Mouse (Mus musculus) heart, adult 2 months (tissue): ENCODE measurements around the gene Rec8. TPM values are rescaled to one million over a fixed set of nuclear protein-coding genes. Genes with fewer than 3 reads are reported as not detected.
A peak's percentile ranks its signal among the peaks of the same experiment; 100 is the strongest.

Source experiments
- DNase-seq, 2 experiments: peaks; one replicate each; pipeline ENCODE4 v3.0.0; 2021
- H3K27ac ChIP-seq: fragments of 200-600 bp; 2 replicates; pipeline ENCODE4 v1.8.1; 2022
- H3K27me3 ChIP-seq: fragments of 200-500 bp; 2 replicates; pipeline ENCODE4 v1.6.1; 2012; ENCODE audit warnings: mild to moderate bottlenecking, low read length, inconsistent platforms, mixed read lengths; ENCODE audit not compliant: control insufficient read depth, insufficient read depth
- H3K36me3 ChIP-seq: fragments of 200-500 bp; 2 replicates; pipeline ENCODE4 v1.6.1; 2012; ENCODE audit warnings: low read length, inconsistent platforms; ENCODE audit not compliant: control insufficient read depth, insufficient read depth
- H3K4me1 ChIP-seq: fragments of 200-500 bp; 2 replicates; pipeline ENCODE4 v1.6.1; 2011; ENCODE audit warnings: low read length; ENCODE audit not compliant: control insufficient read depth, insufficient read depth
- H3K4me3 ChIP-seq: fragments of 200-600 bp; 2 replicates; pipeline ENCODE4 v1.8.1; 2022
- H3K79me2 ChIP-seq: fragments of 200-500 bp; replicated peaks from 2 replicates; pipeline ENCODE4 v1.6.1; 2012; ENCODE audit warnings: mild to moderate bottlenecking, inconsistent platforms, low read length, moderate library complexity, mixed read lengths; ENCODE audit not compliant: control insufficient read depth, insufficient read depth
- H3K9ac ChIP-seq: fragments of 200-500 bp; 2 replicates; pipeline ENCODE4 v1.6.1; 2012; ENCODE audit warnings: low read depth, mild to moderate bottlenecking, control low read depth, inconsistent platforms, low read length, mixed read lengths
- CTCF ChIP-seq: fragments of 200-600 bp; IDR thresholded peaks from 2 replicates; pipeline ENCODE4 v1.8.1; 2022; ENCODE audit warnings: antibody characterized with exemption, mild to moderate bottlenecking, moderate library complexity
- EP300 ChIP-seq: fragments of 200-500 bp; IDR thresholded peaks from 2 replicates; pipeline ENCODE4 v1.6.1; 2011; ENCODE audit warnings: low read depth, low read length, control low read depth; ENCODE audit not compliant: insufficient read depth
- POLR2A ChIP-seq: fragments of 200-500 bp; IDR thresholded peaks from 2 replicates; pipeline ENCODE4 v1.6.1; 2011; ENCODE audit warnings: mild to moderate bottlenecking, low read depth, low read length, control low read depth; ENCODE audit not compliant: insufficient read depth
- WGBS: fragments of 180-500 bp; shearing (Covaris S2); methylation state at CpG from one replicate; pipeline ENCODE4 v1.1.7; 2018; 5-methylcytosine and 5-hydroxymethylcytosine counted together
- intact Hi-C: fragments of 180-260 bp; cut with DNase I; formaldehyde crosslinking; loops from one replicate; pipeline ENCODE4 v1.15.1; 2025
- polyA plus RNA-seq: library from polyadenylated mRNA; depleted of rRNA; stranded (reverse); fragments of >200 nt; gene quantifications from 2 replicates; pipeline ENCODE4 v1.2.3, GENCODE M21; 2012; rRNA removed
- total RNA-seq, 2 experiments: library from RNA; stranded (reverse); gene quantifications; 2 replicates each; pipeline ENCODE4 v1.2.3; 2021

Gene Rec8
- total and polyA plus RNA-seq, 3 experiments = 0.29 to 0.32 TPM; not detected in 1

- TF ChIP-seq EP300 (no peak), CTCF (no peak), POLR2A (peak; percentile 69; the same call in 1 of the 2 replicates)
- Histone ChIP-seq H3K79me2 (peaks cover 2% of the 10 kb centered on the region; the same call in 1 of the 2 replicates), H3K27me3 (no peaks in the 10 kb centered on the region), H3K4me3 (peak overlapping the region; percentile 80), H3K27ac (peak overlapping the region; percentile 99), H3K4me1 (peaks cover 2% of the 10 kb centered on the region; the same call in 1 of the 2 replicates), H3K36me3 (peaks cover 6% of the 10 kb centered on the region), H3K9ac (peak overlapping the region; percentile 92)
- no peak for DNase-seq
- intact Hi-C loops = loop anchor here (5.0 to 10.0 kb wide), 2 partner anchors 34 to 213 kb away; partner anchors contain the start of genes Cbln3, Gm49378, Ipo4 and Khnyn
- 2% methylated on average over 12 of the region's 12 CpGs for WGBS
Measured at GRCm38 (mm10) chr14:55671486-55671832, 53.6 kb downstream of the Rec8 start.

DNA sequence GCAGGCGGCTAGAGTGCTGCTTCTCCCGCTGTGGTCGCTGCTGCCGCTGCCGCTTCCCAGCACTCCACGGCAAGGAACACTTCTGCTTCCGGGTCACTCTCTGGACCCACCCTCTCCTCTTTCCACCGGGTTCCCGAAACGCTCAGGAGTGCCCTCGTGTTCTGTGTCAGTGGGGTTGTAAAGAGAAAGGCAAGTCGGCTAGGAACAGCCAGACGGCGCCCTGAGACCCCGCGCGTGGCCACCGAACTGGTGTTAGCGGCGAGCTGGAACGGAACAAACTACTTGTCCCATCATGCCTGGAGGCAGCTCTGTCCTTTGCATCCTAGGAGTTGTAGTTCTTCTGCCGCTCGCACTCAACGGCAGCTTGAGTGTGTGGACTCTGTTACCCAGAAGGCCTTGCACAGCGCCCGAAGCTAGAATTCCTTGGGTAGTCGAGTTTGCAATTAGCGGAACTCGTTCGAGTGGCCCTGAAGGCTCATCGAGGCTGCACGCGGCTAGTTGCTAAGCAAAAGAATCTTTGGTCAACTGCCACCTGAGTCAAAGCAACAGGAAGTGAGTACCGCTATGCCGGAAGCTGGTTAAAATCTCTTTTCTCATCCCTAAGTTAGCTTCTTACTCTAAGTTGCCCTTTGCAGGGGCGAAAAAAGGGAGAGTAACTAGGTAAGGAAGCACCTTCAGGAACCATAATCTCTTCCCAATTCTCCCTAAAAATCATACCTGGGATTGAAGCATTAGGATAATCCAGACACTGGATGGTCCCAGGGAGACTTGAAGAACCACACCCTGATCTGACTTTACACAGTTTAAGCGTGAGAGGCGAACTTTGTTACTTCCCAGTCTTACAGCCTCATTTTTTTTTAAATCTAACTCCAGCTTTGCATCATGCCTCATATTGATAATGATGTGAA lies 54.2 kb downstream of the Rec8 start, which contains the start of the genes Gmpr2 and Nedd8:
Gene Gmpr2, plus strand, starts transcription at position 109 of the 908 bp plus-strand sequence.
Gene Nedd8, minus strand, starts transcription at position 292 of the 908 bp plus-strand sequence.
- WGBS = under 1% methylated on average over 38 of the region's 38 CpGs

DNA sequence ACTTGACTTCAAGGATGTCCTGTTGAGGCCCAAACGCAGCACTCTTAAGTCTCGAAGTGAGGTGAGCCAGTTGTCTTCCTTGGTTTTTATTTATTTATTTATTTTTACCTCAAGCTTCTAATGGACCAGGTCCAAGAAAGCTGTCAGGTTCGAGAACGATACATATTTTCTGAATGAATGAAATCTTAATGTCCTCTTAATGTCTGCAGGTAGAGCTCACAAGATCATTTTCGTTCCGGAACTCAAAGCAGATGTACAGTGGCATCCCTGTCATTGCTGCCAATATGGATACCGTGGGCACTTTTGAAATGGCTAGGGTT lies 54.9 kb downstream of the Rec8 start:
- Histone ChIP-seq H3K79me2 (peaks cover 2% of the 10 kb centered on the region; the same call in 1 of the 2 replicates), H3K27ac (peak overlapping the region; percentile 99), H3K36me3 (peaks cover 6% of the 10 kb centered on the region), H3K27me3 (no peaks in the 10 kb centered on the region), H3K4me1 (peaks cover 2% of the 10 kb centered on the region; the same call in 1 of the 2 replicates), H3K4me3 (peak overlapping the region; percentile 80), H3K9ac (no peak overlapping the region)
- intact Hi-C loops = loop anchor here (5.0 to 10.0 kb wide), 2 partner anchors 35 to 212 kb away; partner anchors contain the start of genes Cbln3, Gm49378, Ipo4 and Khnyn
- TF ChIP-seq POLR2A (no peak), EP300 (no peak), CTCF (no peak)
- 67% methylated on average over 7 of the region's 7 CpGs for whole genome bisulfite sequencing
- no peak for DNase-seq

More for the DNA sequence above, 54.2 kb downstream of the Rec8 start, which contains the start of the genes Gmpr2 and Nedd8:
- DNase-seq = peak; percentile 93 to 95
- H3K79me2 ChIP-seq = peaks cover 2% of the 10 kb centered on the region; the same call in 1 of the 2 replicates
- H3K4me1 ChIP-seq = peaks cover 2% of the 10 kb centered on the region; the same call in 1 of the 2 replicates
- peak within 1 kb of the TSS; percentile 92 for H3K9ac ChIP-seq
- peak within 1 kb of the TSS; percentile 80 for H3K4me3 ChIP-seq
- H3K27me3 ChIP-seq = no peaks in the 10 kb centered on the region
- H3K36me3 ChIP-seq = peaks cover 6% of the 10 kb centered on the region
- TF ChIP-seq POLR2A = peak; percentile 83
- no peak; the same call in 1 of the 2 replicates for TF ChIP-seq EP300
- peak; percentile 15; the same call in 1 of the 2 replicates for TF ChIP-seq CTCF
- intact Hi-C loops = loop anchor here (5.0 to 10.0 kb wide), 2 partner anchors 35 to 213 kb away; partner anchors contain the start of genes Cbln3, Gm49378, Ipo4 and Khnyn
- H3K27ac ChIP-seq = peak within 1 kb of the TSS; percentile 99

Other genes starting within 250 kb of the Rec8 start
Only the 30 nearest of the 32 such genes appear.
- 100 to 1,000 TPM; 106 to 125 TPM for gene Dhrs4, start 139.3 kb upstream of the Rec8 start, total RNA-seq
- 64.7 and 85.7 TPM in 2 replicates for gene Dhrs4, start 139.3 kb upstream of the Rec8 start, polyA plus RNA-seq
- 1 to 10 TPM; 1.3 to 2.0 TPM for gene Carmil3, start 127.4 kb upstream of the Rec8 start, total RNA-seq
- gene Carmil3, start 127.4 kb upstream of the Rec8 start, polyA plus RNA-seq = 3.4 and 4.8 TPM in 2 replicates
- gene Cpne6, start 107.6 kb upstream of the Rec8 start, total RNA-seq = not detected
- gene Cpne6, start 107.6 kb upstream of the Rec8 start, polyA plus RNA-seq = 0.25 and 0.26 TPM in 2 replicates
- gene Nrl, start 93.1 kb upstream of the Rec8 start, total RNA-seq = not detected
- gene Nrl, start 93.1 kb upstream of the Rec8 start, polyA plus RNA-seq = not detected in 2 replicates
- gene Pck2, start 77.8 kb upstream of the Rec8 start, total RNA-seq = 1 to 10 TPM; 9.0 to 9.4 TPM
- gene Pck2, start 77.8 kb upstream of the Rec8 start, polyA plus RNA-seq = 13.3 and 15.3 TPM in 2 replicates
- 100 to 1,000 TPM; 136 to 160 TPM for gene Dcaf11, start 58.0 kb upstream of the Rec8 start, total RNA-seq
- gene Dcaf11, start 58.0 kb upstream of the Rec8 start, polyA plus RNA-seq = 151 and 186 TPM in 2 replicates
- gene A730061H03Rik, start 57.6 kb upstream of the Rec8 start, total RNA-seq = not detected
- gene A730061H03Rik, start 57.6 kb upstream of the Rec8 start, polyA plus RNA-seq = 0.74 and 1.2 TPM in 2 replicates
- 100 to 1,000 TPM; 165 to 187 TPM for gene Fitm1, start 42.4 kb upstream of the Rec8 start, total RNA-seq
- gene Fitm1, start 42.4 kb upstream of the Rec8 start, polyA plus RNA-seq = 323 and 403 TPM in 2 replicates
- gene Psme1, start 39.9 kb upstream of the Rec8 start, total RNA-seq = 100 to 1,000 TPM; 231 to 264 TPM
- gene Psme1, start 39.9 kb upstream of the Rec8 start, polyA plus RNA-seq = 101 and 118 TPM in 2 replicates
- gene Emc9, start 32.7 kb upstream of the Rec8 start, total RNA-seq = 10 to 100 TPM; 58.4 to 61.1 TPM
- gene Emc9, start 32.7 kb upstream of the Rec8 start, polyA plus RNA-seq = 52.9 and 54.2 TPM in 2 replicates
- 100 to 1,000 TPM; 119 to 120 TPM for gene Psme2, start 26.9 kb upstream of the Rec8 start, total RNA-seq
- gene Psme2, start 26.9 kb upstream of the Rec8 start, polyA plus RNA-seq = 37.3 and 56.7 TPM in 2 replicates
- gene Rnf31, start 26.3 kb upstream of the Rec8 start, total RNA-seq = 10 to 100 TPM; 27.5 to 30.9 TPM
- 19.7 and 24.3 TPM in 2 replicates for gene Rnf31, start 26.3 kb upstream of the Rec8 start, polyA plus RNA-seq
- 1 to 10 TPM; 9.7 to 9.8 TPM for gene Irf9, start 14.5 kb upstream of the Rec8 start, total RNA-seq
- 22.2 and 29.3 TPM in 2 replicates for gene Irf9, start 14.5 kb upstream of the Rec8 start, polyA plus RNA-seq
- 10 to 100 TPM; 51.3 to 64.1 TPM for gene Ipo4, start 17.9 kb downstream of the Rec8 start, total RNA-seq
- 68.2 and 68.9 TPM in 2 replicates for gene Ipo4, start 17.9 kb downstream of the Rec8 start, polyA plus RNA-seq
- gene Gm49378, start 19.9 kb downstream of the Rec8 start, total RNA-seq = 1 to 10 TPM; 2.5 to 3.8 TPM
- gene Gm49378, start 19.9 kb downstream of the Rec8 start, polyA plus RNA-seq = 3.5 and 5.0 TPM in 2 replicates
- 10 to 100 TPM; 39.4 to 40.6 TPM for gene Tm9sf1, start 25.8 kb downstream of the Rec8 start, total RNA-seq
- 50.6 and 63.0 TPM in 2 replicates for gene Tm9sf1, start 25.8 kb downstream of the Rec8 start, polyA plus RNA-seq
- gene Tssk4, start 32.1 kb downstream of the Rec8 start, total RNA-seq = under 1 TPM; 0.34 to 0.47 TPM
- gene Tssk4, start 32.1 kb downstream of the Rec8 start, polyA plus RNA-seq = 0.55 and 0.61 TPM in 2 replicates
- gene Mdp1, start 42.5 kb downstream of the Rec8 start, total RNA-seq = 10 to 100 TPM; 45.3 to 49.1 TPM
- 35.7 and 54.9 TPM in 2 replicates for gene Mdp1, start 42.5 kb downstream of the Rec8 start, polyA plus RNA-seq
- 1 to 10 TPM; 8.1 to 9.0 TPM for gene Gmpr2, start 53.9 kb downstream of the Rec8 start, total RNA-seq
- 11.8 and 18.2 TPM in 2 replicates for gene Gmpr2, start 53.9 kb downstream of the Rec8 start, polyA plus RNA-seq
- gene Nedd8, start 54.1 kb downstream of the Rec8 start, total RNA-seq = 100 to 1,000 TPM; 242 to 262 TPM
- 265 and 340 TPM in 2 replicates for gene Nedd8, start 54.1 kb downstream of the Rec8 start, polyA plus RNA-seq
- 10 to 100 TPM; 12.6 to 12.8 TPM for gene Tinf2, start 63.8 kb downstream of the Rec8 start, total RNA-seq
- 7.6 and 8.5 TPM in 2 replicates for gene Tinf2, start 63.8 kb downstream of the Rec8 start, polyA plus RNA-seq
- under 1 TPM; 0.16 to 0.43 TPM for gene Tgm1, start 95.9 kb downstream of the Rec8 start, total RNA-seq
- gene Tgm1, start 95.9 kb downstream of the Rec8 start, polyA plus RNA-seq = 0.31 and 0.41 TPM in 2 replicates
- 10 to 100 TPM; 12.5 to 13.0 TPM for gene Rabggta, start 104.2 kb downstream of the Rec8 start, total RNA-seq
- gene Rabggta, start 104.2 kb downstream of the Rec8 start, polyA plus RNA-seq = 26.3 and 32.2 TPM in 2 replicates
- 10 to 100 TPM; 35.4 to 40.2 TPM for gene Dhrs1, start 127.7 kb downstream of the Rec8 start, total RNA-seq
- gene Dhrs1, start 127.7 kb downstream of the Rec8 start, polyA plus RNA-seq = 82.9 and 85.8 TPM in 2 replicates
- gene Nop9, start 127.7 kb downstream of the Rec8 start, total RNA-seq = 10 to 100 TPM; 10.1 to 11.4 TPM
- gene Nop9, start 127.7 kb downstream of the Rec8 start, polyA plus RNA-seq = 8.3 and 13.1 TPM in 2 replicates
- gene Cideb, start 140.4 kb downstream of the Rec8 start, total RNA-seq = under 1 TPM; 0.81 to 0.98 TPM
- gene Cideb, start 140.4 kb downstream of the Rec8 start, polyA plus RNA-seq = 6.7 and 8.1 TPM in 2 replicates
- gene Ltb4r2, start 143.4 kb downstream of the Rec8 start, total RNA-seq = under 1 TPM in 1 of 2 experiments, not detected in 1; 0.20 TPM
- gene Ltb4r2, start 143.4 kb downstream of the Rec8 start, polyA plus RNA-seq = 0.06 and 0.20 TPM in 2 replicates
- gene Ltb4r1, start 147.9 kb downstream of the Rec8 start, total RNA-seq = under 1 TPM; 0.34 to 0.36 TPM
- 0.76 TPM in 2 replicates for gene Ltb4r1, start 147.9 kb downstream of the Rec8 start, polyA plus RNA-seq
- gene Adcy4, start 166.1 kb downstream of the Rec8 start, total RNA-seq = 10 to 100 TPM; 16.1 to 20.3 TPM
- gene Adcy4, start 166.1 kb downstream of the Rec8 start, polyA plus RNA-seq = 36.5 and 40.0 TPM in 2 replicates
- 1 to 10 TPM; 2.2 to 2.4 TPM for gene Ripk3, start 170.8 kb downstream of the Rec8 start, total RNA-seq
- 3.5 and 4.1 TPM in 2 replicates for gene Ripk3, start 170.8 kb downstream of the Rec8 start, polyA plus RNA-seq